Mouse (Mus musculus): ENCODE measurements at regions not wholly inside any gene's neighbourhood (a gene's known extent, or its start where the extent isn't known, plus 50 kb on each side); places are given as distances from the start of the nearest gene placed in this dataset.

GRCm38 (mm10) chrX:53974732-53975544, 177.4 kb upstream of the Xlr start:
- no peak for TF ChIP-seq CTCF (conservative IDR thresholded peaks at IDR 0.05; ENCODE audit: low read length)
- no peak for TF ChIP-seq POU5F1 (IDR thresholded peaks at IDR 0.05; ENCODE audit: borderline replicate concordance, low read length)

Measured in E14TG2a.4 (cell line).